Mouse (Mus musculus) limb, embryonic 10.5 days (tissue): ENCODE results near the gene Phb2. TPM values are rescaled to one million over a fixed set of nuclear protein-coding genes. Genes with fewer than 3 reads are reported as not detected.

Experiments
- microRNA counts: library from miRNA; unstranded; fragments of <30 nt; microRNA quantifications from one replicate; lab custom pipeline; 2017
- microRNA-seq: library from miRNA; unstranded; fragments of <30 nt; microRNA quantifications from one replicate; pipeline ENCODE4, GENCODE M21; 2017
- polyA plus RNA-seq: library from polyadenylated mRNA; unstranded; fragments of >200 nt; fragmentation: Nextera tagmentation; extraction: Ambion mirVana; gene quantifications from 2 replicates; pipeline ENCODE4 v1.2.1, GENCODE M21; 2016

The Phb2 gene
- polyA plus RNA-seq, 1 experiment from 2014 or later: 501 TPM

MicroRNA genes within 50 kb of the gene (microRNA counts, 519-probe panel; counts per million panel counts)
- 684 counts per million, percentile 72 among the panel's probes with 10 or more counts for microRNA mmu-miR-141 (lab: Ali Mortazavi, UCI)
- microRNA mmu-miR-200c (lab: Ali Mortazavi, UCI): 5,079 counts per million, percentile 87 among the panel's probes with 10 or more counts

Small RNA genes within 50 kb of the gene (microRNA-seq; reads per million reads assigned to microRNA genes)
- gene Mir141 (244 reads per million, percentile 59 among the genes with 10 or more reads in this experiment), gene Mir200c (1,887 reads per million, percentile 83 among the genes with 10 or more reads in this experiment)

Other genes with a start within 250 kb of the Phb2 start
- gene Clstn3, start 247.5 kb upstream of the Phb2 start, polyA plus RNA-seq: 2.1 and 5.4 TPM in 2 replicates
- gene C1rl, start 219.2 kb upstream of the Phb2 start, polyA plus RNA-seq: 0.69 and 0.84 TPM in 2 replicates
- gene C1ra, start 199.9 kb upstream of the Phb2 start, polyA plus RNA-seq: 0.06 and 0.26 TPM in 2 replicates
- 0.13 and 0.73 TPM in 2 replicates for gene C1s1, start 170.0 kb upstream of the Phb2 start, polyA plus RNA-seq
- gene C1rb, start 142.0 kb upstream of the Phb2 start, polyA plus RNA-seq: not detected in 2 replicates
- gene C1s2, start 76.3 kb upstream of the Phb2 start, polyA plus RNA-seq: not detected in 2 replicates
- 37.3 and 45.7 TPM in 2 replicates for gene Lpcat3, start 49.3 kb upstream of the Phb2 start, polyA plus RNA-seq
- 254 and 298 TPM in 2 replicates for gene Emg1, start 158 bp upstream of the Phb2 start, polyA plus RNA-seq
- 6.2 and 7.6 TPM in 2 replicates for gene Ptpn6, start 26.4 kb downstream of the Phb2 start, polyA plus RNA-seq
- gene Grcc10, start 29.0 kb downstream of the Phb2 start, polyA plus RNA-seq: 384 and 460 TPM in 2 replicates
- not detected in 2 replicates for gene Gm45234, start 43.7 kb downstream of the Phb2 start, polyA plus RNA-seq
- gene Atn1, start 44.2 kb downstream of the Phb2 start, polyA plus RNA-seq: 12.9 and 14.8 TPM in 2 replicates
- gene Eno2, start 57.3 kb downstream of the Phb2 start, polyA plus RNA-seq: 0.69 and 1.5 TPM in 2 replicates
- gene Lrrc23, start 67.4 kb downstream of the Phb2 start, polyA plus RNA-seq: 0.35 and 0.68 TPM in 2 replicates
- 4.7 and 6.9 TPM in 2 replicates for gene Spsb2, start 96.3 kb downstream of the Phb2 start, polyA plus RNA-seq
- 831 and 927 TPM in 2 replicates for gene Tpi1, start 102.0 kb downstream of the Phb2 start, polyA plus RNA-seq
- 200 and 209 TPM in 2 replicates for gene Usp5, start 117.1 kb downstream of the Phb2 start, polyA plus RNA-seq
- 243 and 250 TPM in 2 replicates for gene Cdca3, start 117.2 kb downstream of the Phb2 start, polyA plus RNA-seq
- gene Gnb3, start 127.9 kb downstream of the Phb2 start, polyA plus RNA-seq: 0.34 and 0.35 TPM in 2 replicates
- 17.3 and 26.8 TPM in 2 replicates for gene P3h3, start 145.4 kb downstream of the Phb2 start, polyA plus RNA-seq
- 0.59 and 1.2 TPM in 2 replicates for gene Gpr162, start 151.6 kb downstream of the Phb2 start, polyA plus RNA-seq
- not detected in 2 replicates for gene Cd4, start 175.9 kb downstream of the Phb2 start, polyA plus RNA-seq
- gene Lag3, start 199.4 kb downstream of the Phb2 start, polyA plus RNA-seq: 0.88 and 1.6 TPM in 2 replicates
- gene Ptms, start 207.8 kb downstream of the Phb2 start, polyA plus RNA-seq: 144 and 208 TPM in 2 replicates
- 428 and 433 TPM in 2 replicates for gene Mlf2, start 219.1 kb downstream of the Phb2 start, polyA plus RNA-seq